28 mouse cellular contexts compared by ENCODE assay signal in the genomic region with DNA sequence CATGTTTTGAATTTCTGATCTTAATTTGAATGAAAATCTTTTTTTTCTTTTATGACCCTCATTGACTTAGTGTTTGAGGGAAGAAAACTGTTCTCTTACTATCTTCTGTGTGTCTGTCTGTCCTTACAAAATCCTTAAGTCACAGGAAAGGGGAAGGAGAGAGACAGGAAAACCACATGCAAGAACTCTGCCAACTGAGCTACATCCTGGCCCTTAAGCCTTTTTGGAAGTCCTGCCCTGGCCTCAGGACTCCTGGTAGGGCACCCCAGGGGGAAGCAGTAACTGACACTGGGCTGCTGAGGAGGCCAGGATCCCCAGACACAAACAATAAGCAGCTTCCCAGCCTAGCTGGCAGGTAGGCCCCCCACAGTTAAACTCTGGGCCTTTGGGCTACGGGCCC. TPM values are rescaled to one million over a fixed set of nuclear protein-coding genes. Genes with fewer than 3 reads are reported as not detected.
DNase-seq lines count a peak whose midpoint lies in the region; ATAC-seq and TF ChIP-seq lines count a peak whose summit lies in the region.
"Had no signal": no experiment of that assay in that cellular context is flagged by ENCODE, and none has a peak within 500 bp of the region (broad histone marks: within the 10 kb centered on the region; RNA-seq: fewer than 3 reads in every experiment).

No protein-coding gene starts in this region.

- intact Hi-C loops in gastrocnemius, postnatal 14 days (cut with DNase I; ENCODE audit: low total_unique reads): no loop called here

- H3K4me1 ChIP-seq in E14TG2a.4 (replicated peaks; ENCODE audit: low read depth, low read length): peaks cover 60% of the 10 kb centered on the region
- H3K4me1 ChIP-seq in forebrain, embryonic 14.5 days (ENCODE audit: control insufficient read depth, insufficient read depth, low read length): no peaks in the 10 kb centered on the region
- H3K4me1 ChIP-seq: forebrain, embryonic 12.5 days; heart, embryonic 15.5 days; intestine, embryonic 15.5 days had no signal

- no peak for TF ChIP-seq CTCF in E14TG2a.4 (conservative IDR thresholded peaks at IDR 0.05; ENCODE audit: low read length)

- no peaks in the 10 kb centered on the region for H3K27me3 ChIP-seq in E14TG2a.4 (ENCODE audit: insufficient read depth, low read length)
- no peaks in the 10 kb centered on the region for H3K27me3 ChIP-seq in forebrain, embryonic 14.5 days (replicated peaks; ENCODE audit: control insufficient read depth, insufficient read depth, low read length)
- H3K27me3 ChIP-seq: embryonic facial prominence, embryonic 13.5 days; forebrain, embryonic 12.5 days; heart, embryonic 15.5 days; intestine, embryonic 15.5 days; Patski had no signal

- peak overlapping the region; percentile 48; the same call in 1 of the 2 replicates for H3K4me3 ChIP-seq in E14TG2a.4 (replicated peaks; ENCODE audit: low read length)
- H3K4me3 ChIP-seq in forebrain, embryonic 14.5 days (ENCODE audit: low read depth, low read length): no peak overlapping the region
- H3K4me3 ChIP-seq: embryonic facial prominence, embryonic 13.5 days; forebrain, embryonic 12.5 days; heart, embryonic 15.5 days; hindbrain, embryonic 10.5 days; intestine, embryonic 15.5 days had no signal

- peak; percentile 57 for ATAC-seq in common myeloid progenitor, adult 5-6 weeks (replicated peaks; ENCODE audit: low read depth, poor library complexity, severe bottlenecking)
- ATAC-seq in megakaryocyte, adult 5-6 weeks (ENCODE audit: poor library complexity, severe bottlenecking): peak; percentile 62
- ATAC-seq in cerebellum, adult (ENCODE audit: insufficient number of reproducible peaks, low FRiP score, low TSS enrichment): no peak
- ATAC-seq in forebrain, embryonic 14.5 days: no peak
- ATAC-seq: activated CD4-positive, CD25-positive, alpha-beta regulatory T cell, adult 4 months; CD4-positive, CD25-positive, alpha-beta regulatory T cell, adult 4 months; forebrain, postnatal 0 days; intestine, embryonic 15.5 days; Patski had no signal

- H3K27ac ChIP-seq in forebrain, embryonic 14.5 days (ENCODE audit: low read depth, low read length): no peak overlapping the region
- H3K27ac ChIP-seq: embryonic facial prominence, embryonic 13.5 days; forebrain, embryonic 12.5 days; heart, embryonic 15.5 days; hindbrain, embryonic 14.5 days; intestine, embryonic 15.5 days had no signal

- DNase-seq in 416B (ENCODE audit: low read depth): peak; percentile 68
- DNase-seq in gastrocnemius, postnatal 14 days: no peak
- DNase-seq in forebrain, embryonic 14.5 days (ENCODE audit: low spot score): no peak
- DNase-seq: adrenal gland, adult 2 months; adrenal gland, postnatal 25 days; B cell, adult 2 months; cerebellum, adult 11-12 months; cerebellum, adult 9-10 months; cerebellum, postnatal 25 days; forebrain, postnatal 0 days; gastrocnemius, postnatal 25 days; heart, adult 11 months; heart, postnatal 14 days had no signal

- WGBS in forebrain, embryonic 14.5 days: 52% methylated on average over 1 of the region's 1 CpGs

- H3K36me3 ChIP-seq in E14TG2a.4 (ENCODE audit: insufficient read depth, low read length): no peaks in the 10 kb centered on the region
- H3K36me3 ChIP-seq in forebrain, embryonic 14.5 days (ENCODE audit: control insufficient read depth, insufficient read depth, low read length): no peaks in the 10 kb centered on the region
- H3K36me3 ChIP-seq: embryonic facial prominence, embryonic 13.5 days; forebrain, embryonic 12.5 days; heart, embryonic 15.5 days; hindbrain, embryonic 10.5 days; intestine, embryonic 15.5 days had no signal

- no peak overlapping the region for H3K9ac ChIP-seq in forebrain, embryonic 14.5 days (ENCODE audit: low read length)
- H3K9ac ChIP-seq: embryonic facial prominence, embryonic 13.5 days; forebrain, embryonic 12.5 days; forebrain, postnatal 0 days; heart, embryonic 15.5 days; hindbrain, embryonic 14.5 days; intestine, embryonic 15.5 days had no signal

- no peaks in the 10 kb centered on the region for H3K9me3 ChIP-seq in E14TG2a.4 (ENCODE audit: low read length)
- H3K9me3 ChIP-seq in forebrain, embryonic 14.5 days (replicated peaks; ENCODE audit: control insufficient read depth, low read length): no peaks in the 10 kb centered on the region
- H3K9me3 ChIP-seq: embryonic facial prominence, embryonic 13.5 days; forebrain, embryonic 12.5 days; heart, embryonic 15.5 days; hindbrain, embryonic 10.5 days; intestine, embryonic 15.5 days had no signal

- no peak overlapping the region for H3K4me2 ChIP-seq in forebrain, embryonic 14.5 days (ENCODE audit: low read length)
- H3K4me2 ChIP-seq: embryonic facial prominence, embryonic 13.5 days; forebrain, embryonic 12.5 days; heart, embryonic 11.5 days; heart, embryonic 15.5 days; hindbrain, embryonic 14.5 days; intestine, embryonic 15.5 days had no signal

RNA-seq across cellular contexts. Expression of a gene that starts 5.9 kb away (rescaled TPM):
- 0.15 and 0.46 TPM in 2 replicates for total RNA-seq in common myeloid progenitor, adult 5-6 weeks (2017)
- total RNA-seq in megakaryocyte, adult 5-6 weeks (2015): 0.22 and 0.41 TPM in 2 replicates
- 0.28 and 0.55 TPM in 2 replicates for total RNA-seq in megakaryocyte, adult 5-6 weeks (2017)
- not detected for total RNA-seq in gastrocnemius, postnatal 14 days (2021)
- 0.29 and 0.74 TPM in 2 replicates for polyA plus RNA-seq in forebrain, embryonic 14.5 days (2014; fragmentation: Nextera tagmentation; extraction: Ambion mirVana)
- total RNA-seq: gastrocnemius, adult 18-20 months; gastrocnemius, postnatal 25 days had no signal
- polyA plus RNA-seq: activated CD4-positive, CD25-positive, alpha-beta regulatory T cell, adult 4 months had no signal

RNA-seq across cellular contexts. Expression of a gene that starts 6.0 kb away (rescaled TPM):
- total RNA-seq in common myeloid progenitor, adult 5-6 weeks (2017): 6.3 and 11.6 TPM in 2 replicates
- total RNA-seq in megakaryocyte, adult 5-6 weeks (2015): 3.2 and 4.5 TPM in 2 replicates
- total RNA-seq in megakaryocyte, adult 5-6 weeks (2017): 2.3 and 3.9 TPM in 2 replicates
- total RNA-seq in gastrocnemius, postnatal 14 days (2021): 10 to 100 TPM; 16.9 to 17.7 TPM
- 23.7 and 34.1 TPM in 2 replicates for polyA plus RNA-seq in forebrain, embryonic 14.5 days (2014; fragmentation: Nextera tagmentation; extraction: Ambion mirVana)

RNA-seq across cellular contexts. Expression of a gene that starts 41.1 kb away (rescaled TPM):
- total RNA-seq in common myeloid progenitor, adult 5-6 weeks (2017): 11.9 and 16.9 TPM in 2 replicates
- total RNA-seq in megakaryocyte, adult 5-6 weeks (2015): 7.9 and 11.6 TPM in 2 replicates
- total RNA-seq in megakaryocyte, adult 5-6 weeks (2017): 11.8 and 12.5 TPM in 2 replicates
- 1 to 10 TPM; 1.9 to 2.5 TPM for total RNA-seq in gastrocnemius, postnatal 14 days (2021)
- 1.1 and 1.4 TPM in 2 replicates for polyA plus RNA-seq in forebrain, embryonic 14.5 days (2014; fragmentation: Nextera tagmentation; extraction: Ambion mirVana)

RNA-seq across cellular contexts. Expression of a gene that starts 48.6 kb away (rescaled TPM):
- 44.2 and 46.8 TPM in 2 replicates for total RNA-seq in common myeloid progenitor, adult 5-6 weeks (2017)
- 49.1 and 62.1 TPM in 2 replicates for total RNA-seq in megakaryocyte, adult 5-6 weeks (2015)
- total RNA-seq in megakaryocyte, adult 5-6 weeks (2017): 40.8 and 56.3 TPM in 2 replicates
- total RNA-seq in gastrocnemius, postnatal 14 days (2021): 10 to 100 TPM; 11.2 to 11.4 TPM
- polyA plus RNA-seq in forebrain, embryonic 14.5 days (2014; fragmentation: Nextera tagmentation; extraction: Ambion mirVana): 77.3 TPM in 2 replicates

Comparison
In these comparisons a context has a peak if more than half of its experiments do, and no peak if none do; other contexts are left out.
1. ATAC-seq: peak in common myeloid progenitor, adult 5-6 weeks (single experiment) and megakaryocyte, adult 5-6 weeks (single experiment); none in cerebellum, adult (single experiment) and forebrain, embryonic 14.5 days (single experiment).